ENCODE assay signal across 8 mouse cellular contexts in the genomic region with DNA sequence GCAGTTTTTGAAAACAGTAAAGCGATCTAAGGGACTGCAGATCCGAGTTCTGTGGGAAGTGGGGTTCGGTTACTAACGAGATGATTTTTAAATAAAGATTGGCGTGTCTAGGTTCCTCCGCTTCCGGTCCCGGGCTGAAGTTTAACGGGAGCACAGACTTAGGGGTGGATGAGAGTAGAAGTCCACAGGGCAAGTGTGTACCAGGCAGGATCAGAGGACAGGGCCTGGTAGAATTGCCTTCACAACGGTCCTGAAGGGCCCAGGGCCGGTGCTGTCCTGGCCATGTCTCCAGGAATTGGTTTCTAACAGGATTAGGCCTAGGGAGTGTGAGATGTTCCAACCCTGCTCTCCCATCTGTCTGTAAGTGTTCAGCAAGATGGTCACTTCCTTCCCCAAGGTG. TPM values are rescaled to one million over a fixed set of nuclear protein-coding genes. Genes with fewer than 3 reads are reported as not detected.
DNase-seq lines count a peak whose midpoint lies in the region; ATAC-seq and TF ChIP-seq lines count a peak whose summit lies in the region.

No protein-coding gene starts in this region.

- no peak for TF ChIP-seq CTCF in intestine, postnatal 0 days (IDR thresholded peaks at IDR 0.05; ENCODE audit: low read depth)

- peaks cover 20% of the 10 kb centered on the region for H3K27me3 ChIP-seq in erythroblast, embryonic 14.5 days (ENCODE audit: control insufficient read depth)
- no peaks in the 10 kb centered on the region for H3K27me3 ChIP-seq in forebrain, embryonic 13.5 days
- 0 out of 2 replicates have a peak, but pooled peaks cover 4% of the 10 kb centered on the region for H3K27me3 ChIP-seq in intestine, postnatal 0 days (replicated peaks; ENCODE audit: control insufficient read depth, insufficient read depth, low read length)

- peak overlapping the region; percentile 81 for H3K4me2 ChIP-seq in forebrain, embryonic 13.5 days
- peak overlapping the region; percentile 72 for H3K4me2 ChIP-seq in intestine, postnatal 0 days (replicated peaks; ENCODE audit: low read depth)

- H3K4me3 ChIP-seq in erythroblast, embryonic 14.5 days (replicated peaks) = peak overlapping the region; percentile 55
- peak overlapping the region; percentile 64 for H3K4me3 ChIP-seq in forebrain, embryonic 13.5 days
- peak overlapping the region; percentile 53 for H3K4me3 ChIP-seq in intestine, postnatal 0 days (ENCODE audit: low read depth, low read length)

- peak; percentile 7 for DNase-seq in MN1 (ENCODE audit: low spot score)
- peak; percentile 3 for DNase-seq in lung, postnatal 36 days
- no peak for DNase-seq in thymus, adult 18-20 months

- peak overlapping the region; percentile 84 for H3K27ac ChIP-seq in forebrain, embryonic 13.5 days
- H3K27ac ChIP-seq in intestine, postnatal 0 days (ENCODE audit: low read depth, low read length) = peak overlapping the region; percentile 71; the same call in 1 of the 2 replicates

- H3K9me3 ChIP-seq in erythroblast, embryonic 14.5 days (ENCODE audit: control insufficient read depth, low read length) = no peaks in the 10 kb centered on the region
- H3K9me3 ChIP-seq in forebrain, embryonic 13.5 days (replicated peaks) = no peaks in the 10 kb centered on the region
- no peaks in the 10 kb centered on the region for H3K9me3 ChIP-seq in intestine, postnatal 0 days (ENCODE audit: control insufficient read depth)

- peak overlapping the region; percentile 80 for H3K9ac ChIP-seq in forebrain, embryonic 13.5 days
- H3K9ac ChIP-seq in intestine, postnatal 0 days (ENCODE audit: low read depth, low read length) = peak overlapping the region; percentile 40; the same call in 1 of the 2 replicates

- H3K4me1 ChIP-seq in erythroblast, embryonic 14.5 days (ENCODE audit: control insufficient read depth) = peaks cover 9% of the 10 kb centered on the region; the same call in 1 of the 2 replicates
- H3K4me1 ChIP-seq in forebrain, embryonic 13.5 days = peaks cover 34% of the 10 kb centered on the region
- H3K4me1 ChIP-seq in intestine, postnatal 0 days (replicated peaks; ENCODE audit: control insufficient read depth, insufficient read depth, low read length) = no peaks in the 10 kb centered on the region

- H3K36me3 ChIP-seq in erythroblast, embryonic 14.5 days (ENCODE audit: control insufficient read depth) = no peaks in the 10 kb centered on the region
- H3K36me3 ChIP-seq in forebrain, embryonic 13.5 days (ENCODE audit: poor library complexity, severe bottlenecking) = no peaks in the 10 kb centered on the region
- H3K36me3 ChIP-seq in intestine, postnatal 0 days (ENCODE audit: control insufficient read depth, insufficient read depth) = no peaks in the 10 kb centered on the region

- no peak for ATAC-seq in erythroblast, adult 5-6 weeks (replicated peaks; ENCODE audit: low FRiP score, poor library complexity, severe bottlenecking)
- peak; percentile 40 for ATAC-seq in forebrain, embryonic 13.5 days
- ATAC-seq in intestine, postnatal 0 days = no peak
- ATAC-seq in granulocyte monocyte progenitor cell, adult 5-6 weeks (replicated peaks; ENCODE audit: poor library complexity, severe bottlenecking) = no peak

- WGBS in forebrain, embryonic 13.5 days = under 1% methylated on average over 11 of the region's 11 CpGs
- 7% methylated on average over 11 of the region's 11 CpGs for WGBS in intestine, postnatal 0 days

RNA-seq across cellular contexts. Expression of a gene that starts 0.8 kb away (rescaled TPM):
- 0.02 TPM in 1 of 2 replicates, not detected in the other for polyA plus RNA-seq in erythroblast, embryonic 14.5 days (2012)
- total RNA-seq in erythroblast, adult 5-6 weeks (2015; ENCODE audit: low replicate concordance) = not detected in 2 replicates
- total RNA-seq in erythroblast, adult 5-6 weeks (2017; ENCODE audit: low replicate concordance) = not detected in 2 replicates
- polyA plus RNA-seq in forebrain, embryonic 13.5 days (2015; fragmentation: Nextera tagmentation; extraction: Ambion mirVana) = 14.0 and 17.9 TPM in 2 replicates
- polyA plus RNA-seq in intestine, postnatal 0 days (2015; fragmentation: Nextera tagmentation; extraction: Ambion mirVana) = 3.3 and 4.1 TPM in 2 replicates
- not detected in 2 replicates for total RNA-seq in granulocyte monocyte progenitor cell, adult 5-6 weeks (2014; fragmentation: Nextera tagmentation)
- not detected in 2 replicates for total RNA-seq in granulocyte monocyte progenitor cell, adult 5-6 weeks (2017)

RNA-seq across cellular contexts. Expression of a gene that starts 17.8 kb away (rescaled TPM):
- polyA plus RNA-seq in erythroblast, embryonic 14.5 days (2012) = not detected in 2 replicates
- total RNA-seq in erythroblast, adult 5-6 weeks (2015; ENCODE audit: low replicate concordance) = not detected in 2 replicates
- not detected in 2 replicates for total RNA-seq in erythroblast, adult 5-6 weeks (2017; ENCODE audit: low replicate concordance)
- polyA plus RNA-seq in forebrain, embryonic 13.5 days (2015; fragmentation: Nextera tagmentation; extraction: Ambion mirVana) = not detected in 2 replicates
- polyA plus RNA-seq in intestine, postnatal 0 days (2015; fragmentation: Nextera tagmentation; extraction: Ambion mirVana) = 0.81 and 1.0 TPM in 2 replicates
- total RNA-seq in granulocyte monocyte progenitor cell, adult 5-6 weeks (2014; fragmentation: Nextera tagmentation) = not detected in 2 replicates
- not detected in 2 replicates for total RNA-seq in granulocyte monocyte progenitor cell, adult 5-6 weeks (2017)

RNA-seq across cellular contexts. Expression of a gene that starts 54.5 kb away (rescaled TPM):
- polyA plus RNA-seq in erythroblast, embryonic 14.5 days (2012) = 2.1 TPM in 2 replicates
- 2.5 and 6.9 TPM in 2 replicates for total RNA-seq in erythroblast, adult 5-6 weeks (2015; ENCODE audit: low replicate concordance)
- total RNA-seq in erythroblast, adult 5-6 weeks (2017; ENCODE audit: low replicate concordance) = 11.2 and 14.5 TPM in 2 replicates
- polyA plus RNA-seq in forebrain, embryonic 13.5 days (2015; fragmentation: Nextera tagmentation; extraction: Ambion mirVana) = 31.8 and 37.8 TPM in 2 replicates
- polyA plus RNA-seq in intestine, postnatal 0 days (2015; fragmentation: Nextera tagmentation; extraction: Ambion mirVana) = 11.6 and 12.7 TPM in 2 replicates
- 26.2 and 39.6 TPM in 2 replicates for total RNA-seq in granulocyte monocyte progenitor cell, adult 5-6 weeks (2014; fragmentation: Nextera tagmentation)
- total RNA-seq in granulocyte monocyte progenitor cell, adult 5-6 weeks (2017) = 50.5 and 65.8 TPM in 2 replicates

Comparison
In these comparisons a context has a peak if more than half of its experiments do, and no peak if none do; other contexts are left out.
1. DNase-seq: peak in MN1 (single experiment) and lung, postnatal 36 days (single experiment); none in thymus, adult 18-20 months (0 of 2).
2. Peak in every context shown above with its lines, with median percentiles within 50 percentile points of each other: H3K4me3 ChIP-seq.